Mouse (Mus musculus) ovary, adult 10 weeks (tissue): Measurements from ENCODE around the gene Vmn2r57. TPM values are rescaled to one million over a fixed set of nuclear protein-coding genes. Genes with fewer than 3 reads are reported as not detected.

Source experiments
- polyA plus RNA-seq: library from polyadenylated mRNA; stranded (reverse); fragments of 350-450 nt; fragmentation: Illumina TruSeq; extraction: RNeasy Lipid Tissue Mini Kit (QIAGEN cat#74804); gene quantifications from one replicate; pipeline ENCODE4 v1.2.3, GENCODE M21; 2014

The Vmn2r57 gene
- polyA plus RNA-seq: 1.00 TPM

GRCm38 (mm10) chr7:41448596-41448995 lies at the start of gene Vmn2r57:
Vmn2r57 (minus strand) TSS chr7:41448696.

GRCm38 (mm10) chr7:41393048-41393971 lies 55.2 kb downstream of the Vmn2r57 start, which contains the start of gene AI987944:
AI987944 (minus strand) TSS chr7:41393379.

Other genes with a start within 250 kb of the Vmn2r57 start
- 87.4 TPM for gene AI987944, start 55.3 kb downstream of the Vmn2r57 start, polyA plus RNA-seq
- gene Gm20449, start 50.7 kb upstream of the Vmn2r57 start, polyA plus RNA-seq: 0.17 TPM
- gene AW146154, start 51.2 kb upstream of the Vmn2r57 start, polyA plus RNA-seq: 26.7 TPM
- 0.83 TPM for gene Gm6871, start 125.0 kb upstream of the Vmn2r57 start, polyA plus RNA-seq
- gene 2610021A01Rik, start 150.5 kb upstream of the Vmn2r57 start, polyA plus RNA-seq: 60.4 TPM
- gene Zfp788, start 184.5 kb upstream of the Vmn2r57 start, polyA plus RNA-seq: 65.3 TPM